Mouse (Mus musculus): ENCODE measurements around the gene Galnt15. TPM values are rescaled to one million over a fixed set of nuclear protein-coding genes. Genes with fewer than 3 reads are reported as not detected.
"Not testable (repeated sequence)": the region's sequence is repeated elsewhere in the genome, so short reads cannot be mapped to it uniquely, and the experiment has no call there.

Gene Galnt15
- polyA plus RNA-seq, 1 experiment from 2014 or later = 0.08 TPM

GRCm38 (mm10) chr14:32086226-32086625, 57.4 kb downstream of the Galnt15 start:
- H3K4me2 ChIP-seq = peak overlapping the region; percentile 80
- 11% methylated on average over 8 of the region's 8 CpGs for WGBS
- no peak for TF ChIP-seq CTCF (IDR thresholded peaks at IDR 0.05; ENCODE audit: low read depth)
- peak overlapping the region; percentile 83 for H3K27ac ChIP-seq (ENCODE audit: low read depth)
- peak overlapping the region; percentile 66 for H3K9ac ChIP-seq
- H3K4me3 ChIP-seq (ENCODE audit: low read depth, low read length) = peak overlapping the region; percentile 56
- no peaks in the 10 kb centered on the region for H3K27me3 ChIP-seq (ENCODE audit: insufficient read depth, low read length)
- H3K36me3 ChIP-seq (ENCODE audit: insufficient read depth) = peaks cover 17% of the 10 kb centered on the region
- no peaks in the 10 kb centered on the region for H3K4me1 ChIP-seq (ENCODE audit: insufficient read depth)
- DNase-seq (peak; percentile 46), ATAC-seq (ENCODE audit: insufficient read depth) (no peak)
- H3K9me3 ChIP-seq (ENCODE audit: low read depth, low read length) = no peaks in the 10 kb centered on the region

GRCm38 (mm10) chr14:32087584-32088248, 58.9 kb downstream of the Galnt15 start:
- DNase-seq; H3K4me3 ChIP-seq (ENCODE audit: low read depth, low read length); H3K27ac ChIP-seq (ENCODE audit: low read depth); H3K27me3 ChIP-seq (ENCODE audit: insufficient read depth, low read length); ATAC-seq (ENCODE audit: insufficient read depth); H3K4me2 ChIP-seq; H3K4me1 ChIP-seq (ENCODE audit: insufficient read depth); H3K36me3 ChIP-seq (ENCODE audit: insufficient read depth); H3K9ac ChIP-seq; H3K9me3 ChIP-seq (ENCODE audit: low read depth, low read length): not testable (repeated sequence)
- 83% methylated on average over 7 of the region's 7 CpGs for WGBS

GRCm38 (mm10) chr14:32091124-32091523, 62.3 kb downstream of the Galnt15 start:
- TF ChIP-seq CTCF (IDR thresholded peaks at IDR 0.05; ENCODE audit: low read depth) = no peak
- ATAC-seq (ENCODE audit: insufficient read depth) (no peak), DNase-seq (no peak)
- no peak overlapping the region for H3K9ac ChIP-seq
- H3K27me3 ChIP-seq (ENCODE audit: insufficient read depth, low read length) = no peaks in the 10 kb centered on the region
- no peak overlapping the region for H3K4me2 ChIP-seq
- peaks cover 26% of the 10 kb centered on the region; the same call in 1 of the 2 replicates for H3K36me3 ChIP-seq (ENCODE audit: insufficient read depth)
- H3K27ac ChIP-seq (ENCODE audit: low read depth) = no peak overlapping the region
- H3K4me3 ChIP-seq (ENCODE audit: low read depth, low read length) = no peak overlapping the region
- H3K9me3 ChIP-seq (ENCODE audit: low read depth, low read length) = no peaks in the 10 kb centered on the region
- H3K4me1 ChIP-seq (ENCODE audit: insufficient read depth) = no peaks in the 10 kb centered on the region
- WGBS = 42% methylated on average over 4 of the region's 4 CpGs

GRCm38 (mm10) chr14:32091704-32092103, 62.9 kb downstream of the Galnt15 start:
- Histone ChIP-seq H3K27me3 (ENCODE audit: insufficient read depth, low read length) (no peaks in the 10 kb centered on the region), H3K4me1 (ENCODE audit: insufficient read depth) (no peaks in the 10 kb centered on the region), H3K4me2 (no peak overlapping the region), H3K27ac (ENCODE audit: low read depth) (no peak overlapping the region), H3K4me3 (ENCODE audit: low read depth, low read length) (no peak overlapping the region), H3K9ac (no peak overlapping the region), H3K9me3 (ENCODE audit: low read depth, low read length) (no peaks in the 10 kb centered on the region), H3K36me3 (ENCODE audit: insufficient read depth) (peaks cover 31% of the 10 kb centered on the region; the same call in 1 of the 2 replicates)
- TF ChIP-seq CTCF (IDR thresholded peaks at IDR 0.05; ENCODE audit: low read depth) = no peak
- no peak for DNase-seq
- 81% methylated on average over 4 of the region's 4 CpGs for WGBS
- no peak for ATAC-seq (ENCODE audit: insufficient read depth)

DNA sequence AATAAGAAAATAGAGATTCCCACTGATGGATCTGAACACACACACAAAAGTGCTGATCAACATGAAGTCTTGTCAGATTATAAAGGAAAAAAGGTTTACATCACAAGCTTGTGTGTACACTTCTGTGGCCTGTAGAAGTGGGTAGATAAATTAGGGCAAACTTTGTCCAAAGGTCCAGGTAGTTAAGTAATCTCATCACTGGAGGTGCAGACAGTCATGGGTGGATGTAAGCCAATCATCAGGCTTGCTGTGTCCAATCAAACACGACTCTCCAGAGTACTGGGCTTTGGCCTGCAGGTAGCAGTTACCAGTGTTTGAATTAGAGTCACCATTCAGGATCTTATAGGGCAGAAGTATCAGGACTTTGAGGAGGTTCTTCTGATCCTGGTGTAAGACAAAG, 64.2 kb downstream of the Galnt15 start:
- H3K27me3 ChIP-seq (ENCODE audit: insufficient read depth, low read length) = no peaks in the 10 kb centered on the region
- ATAC-seq (ENCODE audit: insufficient read depth) (no peak), DNase-seq (no peak)
- no peaks in the 10 kb centered on the region for H3K4me1 ChIP-seq (ENCODE audit: insufficient read depth)
- no peak for TF ChIP-seq CTCF (IDR thresholded peaks at IDR 0.05; ENCODE audit: low read depth)
- no peak overlapping the region for H3K4me2 ChIP-seq
- WGBS = 60% methylated on average over 1 of the region's 1 CpGs
- no peaks in the 10 kb centered on the region for H3K9me3 ChIP-seq (ENCODE audit: low read depth, low read length)
- no peak overlapping the region for H3K4me3 ChIP-seq (ENCODE audit: low read depth, low read length)
- H3K36me3 ChIP-seq (ENCODE audit: insufficient read depth) = peaks cover 44% of the 10 kb centered on the region; the same call in 1 of the 2 replicates
- H3K9ac ChIP-seq = no peak overlapping the region
- no peak overlapping the region for H3K27ac ChIP-seq (ENCODE audit: low read depth)

DNA sequence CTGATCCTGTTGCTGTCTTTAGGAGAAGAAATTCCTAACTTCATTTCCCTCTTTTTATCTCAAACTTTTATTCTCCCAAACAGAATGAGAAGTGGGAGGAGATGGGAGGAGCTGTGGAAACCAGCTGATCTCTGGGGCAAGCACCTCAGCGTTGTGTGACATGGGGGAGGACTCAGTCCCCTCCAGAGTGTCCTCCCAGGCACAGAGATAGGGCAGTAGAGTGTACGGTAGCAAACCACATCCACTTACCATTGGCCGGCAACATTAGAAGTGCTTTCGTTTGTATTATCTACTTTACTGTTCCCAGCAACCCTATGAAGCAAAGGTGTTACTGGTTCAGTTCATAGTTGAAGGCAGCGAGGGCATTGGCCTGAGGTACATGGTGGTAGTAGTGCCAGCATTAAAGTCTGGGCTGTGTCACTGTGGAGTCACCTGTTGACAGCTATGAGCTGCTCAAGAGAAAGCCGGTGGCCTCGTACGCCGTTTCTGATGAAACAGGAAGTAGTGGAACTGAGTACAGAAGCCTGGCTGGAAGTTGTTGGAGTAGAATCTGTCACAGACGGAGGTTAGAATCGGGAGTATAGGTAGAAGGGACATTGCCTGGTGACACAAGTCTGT, 64.8 kb downstream of the Galnt15 start:
- Histone ChIP-seq H3K36me3 (ENCODE audit: insufficient read depth) (peaks cover 49% of the 10 kb centered on the region; the same call in 1 of the 2 replicates), H3K27ac (ENCODE audit: low read depth) (no peak overlapping the region), H3K9ac (no peak overlapping the region), H3K9me3 (ENCODE audit: low read depth, low read length) (no peaks in the 10 kb centered on the region), H3K4me2 (no peak overlapping the region), H3K4me3 (ENCODE audit: low read depth, low read length) (no peak overlapping the region), H3K4me1 (ENCODE audit: insufficient read depth) (no peaks in the 10 kb centered on the region), H3K27me3 (ENCODE audit: insufficient read depth, low read length) (no peaks in the 10 kb centered on the region)
- no peak for TF ChIP-seq CTCF (IDR thresholded peaks at IDR 0.05; ENCODE audit: low read depth)
- DNase-seq (no peak), ATAC-seq (ENCODE audit: insufficient read depth) (no peak)
- 85% methylated on average over 11 of the region's 11 CpGs for WGBS

DNA sequence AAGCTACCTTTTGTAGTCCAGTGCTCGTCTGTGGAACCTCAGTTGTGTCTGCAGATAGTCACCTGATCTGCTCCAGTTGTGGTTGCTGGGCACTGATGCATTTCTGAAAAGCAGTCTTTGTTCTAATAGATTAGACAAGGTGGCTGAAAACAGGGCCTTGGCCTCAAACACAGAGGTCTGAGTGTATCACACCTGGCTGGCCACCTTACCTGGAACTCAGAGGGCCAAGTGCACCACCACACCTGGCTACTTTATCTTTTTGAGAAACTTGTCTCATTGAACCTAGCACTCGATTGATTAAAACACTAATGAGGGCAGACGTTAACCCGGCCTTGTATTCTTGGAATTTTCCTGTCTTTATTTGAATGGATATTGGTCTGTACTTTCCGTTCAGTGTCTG, 66.9 kb downstream of the Galnt15 start:
- Histone ChIP-seq H3K27me3 (ENCODE audit: insufficient read depth, low read length) (no peaks in the 10 kb centered on the region), H3K4me3 (ENCODE audit: low read depth, low read length) (no peak overlapping the region), H3K9ac (no peak overlapping the region), H3K27ac (ENCODE audit: low read depth) (no peak overlapping the region), H3K4me1 (ENCODE audit: insufficient read depth) (no peaks in the 10 kb centered on the region), H3K36me3 (ENCODE audit: insufficient read depth) (peaks cover 67% of the 10 kb centered on the region), H3K9me3 (ENCODE audit: low read depth, low read length) (no peaks in the 10 kb centered on the region), H3K4me2 (no peak overlapping the region)
- 83% methylated on average over 5 of the region's 5 CpGs for WGBS
- TF ChIP-seq CTCF (IDR thresholded peaks at IDR 0.05; ENCODE audit: low read depth) = no peak
- DNase-seq (no peak), ATAC-seq (ENCODE audit: insufficient read depth) (no peak)

All from lung, embryonic 14.5 days (tissue).